Mouse (Mus musculus) layer of hippocampus, adult 8-10 months (tissue): ENCODE data around the gene Slc37a1. TPM values are rescaled to one million over a fixed set of nuclear protein-coding genes. Genes with fewer than 3 reads are reported as not detected.

Experiments used
- DNase-seq, 2 experiments: peaks; one replicate each; pipeline ENCODE4 v3.0.0; 2022; ENCODE audit warnings: low spot score in 2 of 2
- total RNA-seq, 4 experiments: library from RNA; stranded (reverse); gene quantifications; 2 replicates each; pipeline ENCODE4 v1.2.4; 2022

Gene Slc37a1
- 1 to 10 TPM; 7.3 to 9.3 (median 8.5) TPM for total RNA-seq

GRCm38 (mm10) chr17:31286492-31286891, at the start of gene Slc37a1:
Slc37a1 (plus strand) TSS chr17:31286792.
- no peak for DNase-seq

GRCm38 (mm10) chr17:31238234-31239020, 48.2 kb upstream of the Slc37a1 start:
- no peak for DNase-seq

- DNase-seq: no peak
These were observed 45.4 kb upstream of the Slc37a1 start for GRCm38 (mm10) chr17:31241156-31241555.

- DNase-seq: no peak
These were observed 43.8 kb upstream of the Slc37a1 start for GRCm38 (mm10) chr17:31242764-31243163.

- DNase-seq: no peak
These were observed 41.3 kb upstream of the Slc37a1 start for GRCm38 (mm10) chr17:31245321-31245720.

- DNase-seq: no peak
These were observed 39.4 kb upstream of the Slc37a1 start for GRCm38 (mm10) chr17:31247144-31247543.

GRCm38 (mm10) chr17:31253951-31254350, 32.6 kb upstream of the Slc37a1 start:
- DNase-seq: no peak

GRCm38 (mm10) chr17:31254463-31254931, 32.1 kb upstream of the Slc37a1 start:
- peak in 1 of 2 experiments; percentile 78 for DNase-seq

- DNase-seq: no peak
These were observed 29.4 kb upstream of the Slc37a1 start for GRCm38 (mm10) chr17:31257149-31257548.

- DNase-seq: no peak
These were observed 28.7 kb upstream of the Slc37a1 start for GRCm38 (mm10) chr17:31257898-31258297.

- no peak for DNase-seq
These were observed 28.2 kb upstream of the Slc37a1 start for GRCm38 (mm10) chr17:31258310-31258865.

GRCm38 (mm10) chr17:31259145-31259544, 27.4 kb upstream of the Slc37a1 start:
- DNase-seq: no peak

GRCm38 (mm10) chr17:31259825-31260224, 26.8 kb upstream of the Slc37a1 start:
- no peak for DNase-seq

- peak in 1 of 2 experiments; percentile 7 for DNase-seq
These were observed 26.2 kb upstream of the Slc37a1 start for GRCm38 (mm10) chr17:31260430-31260829.

GRCm38 (mm10) chr17:31261352-31261751, 25.2 kb upstream of the Slc37a1 start:
- no peak for DNase-seq

GRCm38 (mm10) chr17:31262715-31263114, 23.9 kb upstream of the Slc37a1 start:
- DNase-seq: no peak

- no peak for DNase-seq
These were observed 22.8 kb upstream of the Slc37a1 start for GRCm38 (mm10) chr17:31263770-31264169.

- DNase-seq: no peak
These were observed 22.2 kb upstream of the Slc37a1 start for GRCm38 (mm10) chr17:31264372-31264771.

GRCm38 (mm10) chr17:31265171-31265572, 21.4 kb upstream of the Slc37a1 start:
- no peak for DNase-seq

GRCm38 (mm10) chr17:31265831-31266230, 20.8 kb upstream of the Slc37a1 start:
- DNase-seq: no peak

GRCm38 (mm10) chr17:31266321-31266950, 20.2 kb upstream of the Slc37a1 start:
- DNase-seq: no peak

- no peak for DNase-seq
These were observed 19.5 kb upstream of the Slc37a1 start for GRCm38 (mm10) chr17:31267138-31267537.
